Mouse (Mus musculus): ENCODE results near the gene Lrrk1.

Lrrk1 gene

DNA sequence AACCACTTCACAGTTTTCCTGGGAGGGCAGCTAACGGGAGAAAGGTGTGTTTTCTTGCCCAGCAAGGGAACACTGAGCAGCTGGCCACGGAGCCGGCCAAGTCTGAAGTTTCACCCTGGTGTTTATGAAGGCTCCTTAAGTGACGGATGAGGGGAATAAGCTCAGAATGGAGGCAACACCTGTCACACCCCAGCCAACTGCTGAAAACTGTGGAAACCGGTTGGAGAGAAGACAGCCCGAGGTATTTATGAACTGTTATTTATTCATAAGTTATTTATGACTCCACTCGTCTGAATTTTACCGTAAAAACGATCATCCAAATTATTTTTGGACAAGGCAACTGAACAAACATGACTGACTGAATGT lies 90.5 kb downstream of the Lrrk1 start:
- no peak for DNase-seq (ENCODE audit: low spot score)

DNA sequence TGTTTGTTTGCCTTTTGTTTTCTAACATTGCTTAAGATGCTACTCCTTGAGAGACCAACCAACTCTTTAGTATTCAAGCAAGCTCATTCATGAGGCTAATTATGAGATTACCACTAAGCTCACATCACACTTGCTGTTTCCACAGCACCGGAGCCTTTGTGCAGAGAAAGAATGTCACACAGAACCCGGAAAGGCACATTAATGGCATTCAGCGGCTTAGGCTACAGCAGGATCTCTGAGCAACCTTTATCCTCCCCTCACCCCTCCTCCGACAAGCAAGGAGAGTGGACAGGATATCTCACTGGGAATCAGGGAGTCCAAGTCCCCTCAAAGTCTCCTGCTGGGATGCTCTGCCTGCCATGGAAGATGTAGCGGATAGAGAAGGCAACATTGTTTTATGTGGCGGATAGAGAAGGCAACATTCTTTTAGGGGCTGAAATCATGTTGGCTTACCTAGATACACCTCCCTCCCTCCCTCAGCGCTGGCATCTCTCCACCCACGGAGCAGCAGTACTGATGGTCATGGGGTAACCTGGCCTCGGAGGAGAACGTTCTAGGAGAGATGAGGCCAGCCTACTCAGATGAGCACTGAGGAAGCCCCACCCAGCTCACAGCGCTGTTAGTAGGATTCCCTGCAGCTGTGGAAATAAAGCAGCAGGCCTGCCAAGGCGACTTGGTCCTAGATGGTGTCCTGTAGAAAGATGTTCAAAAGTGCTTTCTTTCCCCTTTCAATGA lies 91.1 kb downstream of the Lrrk1 start:
- no peak for DNase-seq (ENCODE audit: low spot score)

DNA sequence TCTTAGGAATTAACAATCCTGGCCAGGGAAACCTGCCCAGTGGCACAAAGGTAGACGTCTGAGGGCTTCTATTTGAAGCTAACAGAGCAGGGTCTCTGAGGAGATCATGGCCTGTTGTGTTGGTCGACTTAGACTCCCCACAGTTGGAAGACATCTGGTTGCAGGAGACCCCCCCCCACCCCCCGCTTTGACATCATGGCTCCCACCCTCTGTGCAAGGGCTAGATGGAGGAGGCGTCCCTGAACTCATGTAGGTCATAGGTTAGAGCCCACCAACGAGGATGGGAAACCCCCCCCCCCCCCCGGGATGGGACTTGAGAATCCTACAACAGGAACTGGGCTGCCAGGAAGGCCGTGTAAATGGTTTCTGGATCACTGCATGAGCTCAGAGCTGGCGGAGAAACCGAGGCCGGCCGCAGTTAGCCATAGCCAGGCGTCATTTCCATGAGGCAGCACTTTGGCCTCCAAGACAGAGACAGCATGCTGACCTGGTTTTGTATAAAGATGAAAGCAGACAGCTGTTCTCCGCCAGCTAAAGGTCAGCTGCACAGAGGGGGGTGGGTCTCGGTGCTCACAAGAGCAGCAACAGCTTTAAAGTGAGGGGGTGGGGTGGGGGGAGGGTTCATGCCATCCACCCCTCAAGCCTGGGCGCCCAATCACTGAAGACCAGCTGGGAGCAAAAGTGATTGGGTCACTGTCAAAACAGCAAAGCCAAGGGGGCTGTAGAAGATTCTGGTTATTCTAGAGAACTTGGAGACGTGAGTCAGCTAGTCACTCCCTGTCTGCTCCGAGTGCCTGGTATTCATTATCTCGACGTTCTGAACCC lies 95.4 kb downstream of the Lrrk1 start:
- no peak for DNase-seq (ENCODE audit: low spot score)

DNA sequence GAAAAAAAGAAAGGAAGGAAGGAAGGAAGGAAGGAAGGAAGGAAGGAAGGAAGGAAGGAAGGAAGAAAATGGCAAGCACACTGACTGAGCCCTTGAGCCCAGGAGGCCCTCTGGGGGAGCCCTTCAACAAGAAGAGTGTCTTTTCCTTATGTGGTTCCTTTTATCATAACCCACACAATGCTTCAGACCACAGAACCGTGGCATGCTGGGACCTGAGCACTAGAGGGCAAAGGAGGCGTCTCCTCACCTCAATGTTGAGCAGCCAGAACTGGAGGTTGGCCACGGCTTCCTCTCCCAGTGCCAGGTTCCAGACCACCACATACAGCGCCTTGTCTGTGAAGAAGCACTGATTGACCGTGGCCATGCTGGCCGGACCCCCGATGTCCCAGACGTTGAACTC lies 96.1 kb downstream of the Lrrk1 start:
- no peak for DNase-seq (ENCODE audit: low spot score)

DNA sequence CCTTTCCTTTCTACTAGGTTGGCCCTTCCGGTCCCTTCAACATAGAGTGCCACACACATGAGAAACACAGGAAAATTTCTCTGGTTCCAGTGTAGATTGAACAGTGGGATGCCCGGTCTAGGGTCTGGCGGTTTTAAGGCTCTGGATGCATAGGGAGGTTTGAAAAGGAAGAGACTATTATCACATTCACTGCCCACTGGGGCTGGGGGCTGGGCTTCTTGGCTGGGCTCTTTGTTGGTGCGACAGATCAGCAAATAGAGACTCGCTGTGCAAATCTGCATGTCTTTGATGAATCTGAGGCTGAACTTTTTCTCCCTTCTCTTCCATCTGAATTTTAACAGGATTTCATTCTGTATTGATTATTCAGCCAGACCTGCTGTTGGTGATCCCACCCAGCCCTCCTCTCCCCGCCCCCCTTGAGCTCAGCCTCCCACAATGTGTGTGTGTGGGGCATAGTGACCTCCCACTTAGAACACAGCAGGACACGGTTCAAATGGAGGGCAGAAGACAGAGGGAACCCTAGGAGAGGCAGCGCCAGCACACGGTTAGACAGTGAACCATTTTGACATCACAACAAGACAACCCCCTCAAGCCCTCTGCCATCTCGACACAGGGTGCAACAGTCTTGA lies 105.1 kb downstream of the Lrrk1 start:
- no peak for DNase-seq (ENCODE audit: low spot score)

DNA sequence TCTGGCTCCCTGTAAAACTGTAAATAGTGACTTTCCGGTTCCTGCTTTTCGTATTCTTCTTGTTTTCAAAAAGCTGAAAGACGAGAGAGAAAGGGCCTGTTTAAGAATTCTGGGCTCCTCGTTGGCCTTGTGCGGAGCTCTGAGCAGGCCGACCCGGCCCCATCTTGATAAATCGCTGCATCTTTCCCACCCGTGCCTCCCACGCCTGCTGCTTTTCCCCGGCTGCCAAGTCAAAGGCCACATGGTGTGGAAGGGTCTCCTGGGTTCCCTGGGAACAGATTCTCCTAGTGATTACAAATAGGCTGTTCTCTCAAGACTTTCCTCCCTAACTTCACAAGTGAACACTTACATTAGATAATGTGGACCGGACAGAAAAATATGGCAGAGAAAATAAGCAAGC lies 105.9 kb downstream of the Lrrk1 start:
- DNase-seq (ENCODE audit: low spot score), result peak; percentile 24

DNA sequence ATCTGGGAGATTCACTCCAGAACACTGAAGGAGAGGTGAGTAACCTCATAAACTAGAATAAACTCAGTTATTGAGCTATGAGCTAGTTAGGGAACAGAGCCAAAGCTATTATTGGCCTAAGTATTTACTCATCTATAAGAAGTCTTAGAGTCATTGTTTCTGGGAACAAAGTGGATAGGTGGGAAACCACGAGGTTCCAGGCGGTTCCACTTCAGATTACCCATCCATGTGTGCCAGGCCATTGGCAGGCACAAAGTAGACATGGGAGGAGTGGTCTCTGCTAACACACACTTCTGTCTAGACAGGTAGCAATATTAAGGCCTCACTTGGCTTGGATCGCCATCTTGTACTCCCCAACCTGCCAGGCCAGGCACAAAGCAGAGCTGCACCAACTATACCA lies 110.1 kb downstream of the Lrrk1 start:
- no peak for DNase-seq (ENCODE audit: low spot score)

DNA sequence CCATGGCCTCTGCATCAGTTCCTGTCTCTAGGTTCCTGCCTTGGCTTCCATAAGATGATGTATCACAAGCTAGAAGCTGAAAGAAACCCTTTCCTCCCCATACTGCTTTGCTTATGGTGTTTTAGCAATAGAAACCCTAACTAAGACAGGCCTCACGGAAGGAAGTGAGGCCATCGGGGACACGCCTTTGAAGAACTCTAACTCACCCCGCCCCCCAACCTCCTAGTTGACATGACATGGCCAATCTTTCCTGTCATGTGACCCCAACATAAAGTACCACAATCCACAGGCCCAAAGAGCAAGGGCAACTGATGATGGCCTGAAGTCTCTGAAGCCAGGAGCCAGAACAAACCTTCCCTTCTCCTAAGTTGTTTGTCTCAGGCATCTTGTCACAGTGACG lies 114.7 kb downstream of the Lrrk1 start:
- DNase-seq (ENCODE audit: low spot score), result no peak

DNA sequence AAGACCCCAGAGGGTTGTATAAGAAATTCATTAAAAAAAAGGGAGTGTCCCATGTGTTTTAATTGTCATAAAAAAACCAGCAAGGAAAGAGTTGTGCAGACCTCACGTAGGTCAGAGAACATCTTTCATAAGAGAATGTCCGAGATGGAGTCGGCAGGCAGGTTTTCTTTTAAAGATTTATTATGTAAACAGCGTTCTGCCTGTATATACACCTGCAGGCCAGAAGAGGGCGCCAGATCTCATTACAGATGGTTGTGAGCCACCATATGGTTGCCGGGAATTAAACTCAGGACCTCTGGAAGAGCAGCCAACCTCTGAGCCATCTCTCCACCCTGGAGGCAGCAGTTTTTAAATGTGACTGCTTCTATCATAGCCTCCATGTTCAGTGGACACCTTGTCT lies 116.9 kb downstream of the Lrrk1 start:
- DNase-seq (ENCODE audit: low spot score), result no peak

DNA sequence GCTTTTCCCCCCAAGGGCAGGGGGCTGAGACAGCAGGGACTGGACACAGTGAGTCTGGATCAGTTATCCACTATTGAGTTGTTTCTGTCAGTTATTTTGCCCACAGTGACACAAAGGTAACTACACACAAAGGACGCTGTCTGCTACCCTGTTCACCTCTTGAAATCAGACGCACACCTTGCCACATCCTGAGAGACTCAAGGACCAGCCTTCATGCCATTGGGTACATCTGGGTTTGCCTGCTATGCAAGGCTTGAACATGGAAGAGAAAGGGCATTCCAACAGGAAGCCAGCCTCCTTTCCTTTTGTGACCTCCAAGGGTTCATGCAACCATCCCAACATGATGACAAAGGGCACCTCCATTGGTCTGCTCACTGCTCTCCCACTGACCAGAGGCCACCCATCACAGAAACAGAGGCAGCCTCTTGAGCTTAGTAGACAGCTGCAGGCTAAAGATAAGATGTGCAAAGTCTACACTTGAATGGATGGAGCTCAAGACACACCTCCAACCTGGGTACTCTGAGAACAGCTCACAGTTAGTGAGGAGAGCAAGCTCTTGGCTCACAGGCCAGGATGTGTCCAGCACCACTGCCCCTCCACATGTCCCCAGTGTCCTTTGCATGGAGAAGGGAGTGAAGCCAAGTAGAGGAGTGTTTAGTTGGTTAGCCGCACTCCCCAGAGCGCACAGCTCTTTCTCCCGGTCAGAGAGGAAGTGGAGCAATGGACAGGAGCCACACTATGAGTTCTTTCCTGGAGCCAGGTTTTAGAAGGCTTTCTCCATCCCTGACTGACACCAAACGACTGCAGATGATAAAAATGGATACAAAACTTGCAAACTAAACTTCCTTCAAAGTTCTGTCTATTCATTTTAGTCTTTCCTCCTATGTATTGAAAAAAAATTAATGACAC lies 121.0 kb downstream of the Lrrk1 start:
- DNase-seq (ENCODE audit: low spot score), result no peak

DNA sequence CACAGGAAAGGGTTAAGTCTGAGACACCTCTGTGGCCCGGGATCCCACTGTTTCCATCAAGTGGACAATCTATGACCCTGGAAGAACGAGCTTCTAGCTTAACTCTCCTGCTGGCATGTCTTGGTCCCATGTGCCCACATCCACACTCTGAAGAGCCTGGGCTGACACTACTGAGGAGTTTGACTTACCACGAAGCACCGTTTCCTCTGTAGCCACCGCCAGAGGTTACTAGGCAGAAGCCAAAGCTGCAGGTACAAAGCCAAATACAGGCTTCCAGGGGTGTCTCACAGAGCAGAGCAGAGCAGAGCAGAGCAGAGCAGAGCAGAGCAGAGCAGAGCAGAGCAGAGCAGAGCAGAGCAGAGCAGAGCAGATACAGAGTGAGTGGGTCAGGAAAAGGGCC lies 124.7 kb downstream of the Lrrk1 start:
- DNase-seq (ENCODE audit: low spot score), result no peak

DNA sequence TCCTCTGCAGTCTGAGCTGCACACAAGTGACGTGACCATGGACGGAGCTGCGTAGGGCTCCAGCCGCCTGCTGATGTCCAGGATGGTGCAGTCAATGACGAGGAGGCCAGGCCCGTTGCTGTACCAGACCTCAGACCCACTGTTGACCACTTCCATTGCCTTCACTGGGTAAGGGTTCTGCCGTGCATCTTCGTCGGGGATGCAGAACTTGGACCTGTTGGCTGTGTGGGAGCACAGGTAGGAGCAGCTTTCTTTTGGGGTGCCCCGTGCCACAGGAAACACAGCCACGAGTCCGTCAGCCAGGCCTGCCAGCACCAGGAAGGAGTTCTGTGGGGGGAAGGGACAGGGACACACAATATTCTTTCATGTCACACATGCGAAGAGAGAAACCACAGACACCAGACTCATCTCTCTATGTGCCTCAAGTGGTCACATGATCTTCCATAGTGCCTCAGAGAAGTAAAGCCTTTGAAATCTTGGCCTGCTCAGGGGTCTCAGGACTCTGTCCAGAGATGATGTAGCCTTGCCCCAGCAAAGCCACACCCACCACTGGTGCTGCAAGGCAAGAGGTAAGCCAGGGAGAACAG lies 125.5 kb downstream of the Lrrk1 start:
- no peak for DNase-seq (ENCODE audit: low spot score)

DNA sequence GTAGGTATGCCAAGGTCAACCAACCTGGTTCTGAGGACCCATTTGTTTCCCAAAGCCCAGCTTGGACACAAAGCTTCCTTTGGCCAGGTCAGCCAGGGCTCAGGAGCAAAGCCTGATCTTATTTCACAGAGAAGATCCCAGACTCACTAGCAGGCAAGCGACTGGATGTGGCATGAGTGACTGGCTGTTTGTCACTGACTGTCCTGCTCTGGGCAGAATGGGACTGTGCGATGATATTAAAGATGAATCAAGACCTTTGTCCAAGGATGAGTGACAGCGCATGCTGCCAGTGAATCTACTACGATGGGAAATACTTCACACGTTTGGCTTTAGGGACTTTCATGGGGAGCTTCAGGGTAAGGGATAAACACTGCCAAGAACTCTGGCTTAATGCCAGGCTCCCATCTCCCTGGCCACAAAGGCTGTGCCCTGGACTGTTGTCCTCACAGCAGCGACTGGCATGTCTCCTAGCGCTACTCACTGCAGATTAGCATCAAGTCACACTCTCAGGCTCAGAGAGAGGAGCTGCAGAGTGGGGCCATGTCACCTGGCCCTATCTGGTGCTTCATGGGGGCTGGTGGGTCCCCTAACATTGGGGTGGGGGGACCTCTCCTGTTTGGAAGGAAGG lies 127.3 kb downstream of the Lrrk1 start:
- DNase-seq (ENCODE audit: low spot score), result no peak

DNA sequence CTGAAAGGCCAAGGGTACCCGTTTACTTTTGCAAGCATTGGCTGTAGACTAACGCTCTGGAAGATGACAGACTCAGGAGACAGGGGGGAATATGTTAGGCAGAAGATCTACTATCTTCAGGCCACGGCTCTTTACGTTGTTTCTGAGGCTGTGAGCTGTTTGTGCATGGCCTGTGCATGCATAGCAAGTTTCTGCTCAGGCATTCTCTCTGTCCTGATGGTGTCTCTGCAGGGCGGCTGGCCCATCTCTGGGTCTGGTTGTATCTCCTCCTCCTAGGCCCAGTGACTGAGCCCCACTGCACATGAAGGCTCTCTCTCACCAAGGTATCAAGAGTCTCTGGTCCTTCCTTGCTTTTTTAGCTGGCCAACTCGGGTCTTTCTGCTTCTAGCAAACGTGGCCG lies 127.9 kb downstream of the Lrrk1 start:
- no peak for DNase-seq (ENCODE audit: low spot score)

DNA sequence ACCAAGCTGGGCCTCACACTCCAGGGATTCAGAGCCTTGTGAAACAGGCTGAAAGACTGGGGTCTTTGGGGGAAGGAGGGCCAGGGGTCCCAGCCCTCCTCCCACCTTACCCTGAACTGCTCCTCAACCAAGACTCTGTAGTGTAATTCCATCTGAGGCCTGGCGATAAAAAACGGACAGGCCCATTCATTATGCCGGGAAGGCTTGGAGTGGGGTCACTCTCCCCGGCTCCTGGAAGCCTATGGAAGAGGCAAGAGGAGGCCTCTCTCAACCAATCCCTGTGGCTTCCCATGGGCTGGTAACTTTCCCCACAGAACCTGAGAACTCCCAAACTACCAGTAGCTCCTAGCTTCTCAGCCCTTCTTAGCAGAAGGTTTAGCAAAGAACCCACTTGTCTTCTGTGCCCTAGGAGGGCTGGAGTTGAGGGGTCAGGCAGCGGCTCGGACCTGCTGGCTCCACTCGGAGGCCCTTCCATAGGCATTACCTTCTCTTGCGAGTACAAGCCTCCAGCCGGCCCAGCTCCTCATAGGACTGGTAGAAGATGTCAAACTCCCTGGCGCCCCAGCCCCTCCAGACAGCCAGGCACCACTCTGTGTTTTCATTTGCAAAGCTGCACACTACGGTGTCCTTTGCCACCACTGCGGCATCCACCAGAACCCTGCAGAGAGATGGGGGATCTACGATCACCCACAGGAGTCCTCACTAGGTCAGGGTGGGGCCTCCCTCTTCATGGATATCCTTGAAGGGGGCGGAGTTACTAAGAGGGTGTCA lies 128.5 kb downstream of the Lrrk1 start:
- DNase-seq (ENCODE audit: low spot score), result no peak

DNA sequence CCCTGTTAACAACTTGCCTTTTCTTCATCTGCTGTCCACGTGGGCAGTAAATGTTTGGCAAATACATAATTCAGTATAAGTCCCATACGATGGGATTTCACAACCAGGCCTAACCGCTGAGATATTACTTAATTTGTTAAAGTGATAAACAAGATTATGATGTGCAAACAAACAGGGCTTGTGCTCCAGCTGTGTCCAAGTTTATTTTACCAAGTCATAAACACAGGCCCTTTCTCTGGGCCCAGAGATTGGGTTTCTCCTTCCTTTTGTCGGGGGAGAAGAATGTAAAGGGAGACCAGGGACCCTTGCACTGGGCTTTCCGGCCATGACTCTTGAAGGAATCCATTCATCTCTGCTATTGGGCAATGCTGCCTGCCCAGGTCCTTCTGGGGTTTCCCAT lies 129.2 kb downstream of the Lrrk1 start:
- DNase-seq (ENCODE audit: low spot score), result no peak

DNA sequence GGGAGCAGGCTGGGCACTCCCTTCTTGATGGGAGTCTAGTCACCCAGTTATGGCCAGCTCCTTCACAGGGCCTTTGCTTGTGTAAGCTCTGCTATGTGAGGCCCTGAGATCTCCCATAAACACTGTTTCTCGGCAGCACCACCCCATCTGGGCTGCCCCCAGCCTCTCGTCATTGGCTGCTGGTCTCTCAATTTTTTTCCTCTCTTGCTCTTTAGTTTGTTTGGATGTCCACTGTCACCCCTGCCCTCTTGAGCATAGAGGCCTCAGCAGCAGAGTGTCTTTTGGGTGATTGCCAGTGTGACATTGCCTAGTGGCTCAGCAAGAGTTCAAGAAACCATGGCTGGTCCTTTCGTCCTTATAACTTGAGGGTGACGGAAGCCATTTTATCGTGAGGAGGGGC lies 130.9 kb downstream of the Lrrk1 start:
- DNase-seq (ENCODE audit: low spot score), result no peak

DNA sequence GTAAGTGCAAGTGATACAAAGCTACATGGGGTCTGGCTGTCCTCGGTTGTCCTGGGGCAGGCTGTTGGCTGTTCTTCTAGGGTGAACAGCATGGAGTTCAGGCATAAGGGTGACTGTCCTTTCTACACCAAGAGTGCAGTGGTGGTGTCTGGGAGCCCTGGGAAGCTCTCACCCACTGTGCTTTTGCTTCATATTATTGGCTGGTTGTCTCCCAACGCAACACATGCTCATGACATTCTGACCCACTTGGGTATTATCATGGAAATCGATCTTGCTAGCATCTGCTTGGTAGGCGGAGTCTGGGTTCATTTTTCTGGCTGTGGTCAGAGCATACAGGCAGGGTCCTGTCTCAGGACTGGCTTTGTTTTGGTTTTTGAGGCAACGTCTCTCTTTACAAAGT lies 131.7 kb downstream of the Lrrk1 start:
- no peak for DNase-seq (ENCODE audit: low spot score)

DNA sequence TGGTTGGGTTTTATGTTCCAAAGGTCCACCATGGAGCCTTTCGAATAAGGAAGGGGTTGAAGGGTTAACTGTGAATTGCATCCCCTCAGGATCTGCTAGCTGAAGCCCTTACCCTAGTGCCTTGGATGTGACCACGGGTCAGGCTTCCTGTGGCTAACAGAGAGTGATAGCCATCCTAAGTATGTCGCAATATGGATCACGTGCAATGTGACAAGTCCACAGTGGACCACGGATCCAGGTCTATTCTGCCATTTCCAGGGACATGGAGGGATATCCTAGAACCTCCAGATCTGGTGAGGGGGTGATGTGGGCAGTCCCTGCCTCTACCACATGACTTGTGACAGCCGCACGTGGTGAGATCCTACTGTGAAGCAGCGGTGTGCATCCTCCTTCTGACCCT lies 133.2 kb downstream of the Lrrk1 start:
- DNase-seq (ENCODE audit: low spot score), result no peak

DNA sequence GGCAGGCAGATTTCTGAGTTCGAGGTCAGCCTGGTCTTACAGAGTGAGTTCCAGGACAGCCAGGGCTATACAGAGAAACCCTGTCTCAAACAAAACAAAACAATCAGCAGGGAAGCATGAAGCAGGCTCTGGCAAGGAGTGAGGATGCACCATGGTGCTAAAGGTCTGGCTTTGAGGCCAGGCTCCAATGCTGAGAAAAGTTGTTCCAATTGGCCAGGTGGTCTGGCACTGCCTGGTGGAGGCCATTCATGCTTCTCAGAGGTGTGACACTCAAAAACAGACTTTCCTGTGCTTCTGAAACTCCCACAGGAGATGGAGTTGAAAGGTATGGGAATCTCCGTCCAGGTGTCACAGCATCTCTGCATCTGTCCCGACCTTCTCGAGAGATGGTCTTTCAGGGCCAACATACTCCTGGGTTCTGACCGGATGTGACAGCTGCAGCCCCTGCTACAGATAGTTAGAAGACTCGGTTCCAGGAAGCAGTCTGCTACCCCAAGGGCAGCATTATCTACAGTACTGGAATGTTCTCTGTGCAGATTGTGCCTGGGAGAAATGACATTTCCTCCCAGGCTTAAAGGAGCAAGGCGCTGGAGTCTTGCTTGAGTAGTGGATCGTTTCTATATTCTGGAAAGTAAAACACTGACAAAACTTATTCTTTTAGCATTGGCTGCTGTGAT lies 134.0 kb downstream of the Lrrk1 start:
- DNase-seq (ENCODE audit: low spot score), result no peak

Measured in ovary, adult 18-20 months (tissue).